9 mouse cellular contexts compared by ENCODE assay signal in the genomic region with DNA sequence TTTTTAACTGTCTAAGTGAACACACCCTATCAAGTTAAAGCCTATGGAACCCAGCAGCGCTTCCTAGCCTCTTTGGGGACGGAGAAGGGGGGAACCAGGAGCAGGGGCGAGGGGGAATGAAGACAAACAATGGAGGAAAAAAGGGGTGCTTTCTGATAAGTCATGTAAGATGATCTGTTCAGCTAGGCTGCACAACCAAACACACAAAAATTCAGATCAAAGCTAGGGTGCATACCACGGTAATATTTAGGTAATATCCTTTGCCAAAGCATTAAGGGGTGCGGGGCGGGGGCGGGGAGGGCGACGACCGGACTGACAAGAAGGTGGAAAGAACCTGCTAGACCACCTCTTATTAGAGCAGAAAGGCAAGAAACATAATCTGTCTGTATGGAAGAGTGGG. TPM values are rescaled to one million over a fixed set of nuclear protein-coding genes. Genes with fewer than 3 reads are reported as not detected.
DNase-seq lines count a peak whose midpoint lies in the region; ATAC-seq and TF ChIP-seq lines count a peak whose summit lies in the region.
"Had no signal": no experiment of that assay in that cellular context is flagged by ENCODE, and none has a peak within 500 bp of the region (broad histone marks: within the 10 kb centered on the region; RNA-seq: fewer than 3 reads in every experiment).

No protein-coding gene starts in this region.

- ATAC-seq in kidney, embryonic 16.5 days (ENCODE audit: low FRiP score, low TSS enrichment), result no peak
- ATAC-seq in embryonic facial prominence, embryonic 11.5 days (replicated peaks; ENCODE audit: insufficient number of reproducible peaks, low FRiP score, low TSS enrichment, low read depth), result no peak
- ATAC-seq in intestine, postnatal 0 days, result no peak
- no peak for ATAC-seq in neural tube, embryonic 13.5 days (ENCODE audit: low read depth)

- H3K9ac ChIP-seq in kidney, embryonic 16.5 days (replicated peaks; ENCODE audit: low read length), result peak overlapping the region; percentile 95
- no peak overlapping the region; the same call in 1 of the 2 replicates for H3K9ac ChIP-seq in embryonic facial prominence, embryonic 11.5 days (replicated peaks; ENCODE audit: low read length)
- H3K9ac ChIP-seq in intestine, postnatal 0 days (ENCODE audit: low read depth, low read length), result 0 out of 2 replicates have a peak overlapping the region, but pooled peaks have one; percentile 79
- peak overlapping the region; percentile 99 for H3K9ac ChIP-seq in neural tube, embryonic 13.5 days

- no peak for DNase-seq in kidney, adult 9 months
- peak; percentile 17 for DNase-seq in embryonic facial prominence, embryonic 11.5 days (ENCODE audit: low spot score)
- DNase-seq in testis, postnatal 10 days (ENCODE audit: low spot score), result no peak
- DNase-seq in cerebellum, postnatal 14 days, result no peak
- DNase-seq in thymus, adult 18-20 months, result no peak
- DNase-seq: kidney, adult 2 months had no signal

- no peaks in the 10 kb centered on the region for H3K9me3 ChIP-seq in kidney, embryonic 16.5 days (ENCODE audit: low read length)
- no peaks in the 10 kb centered on the region for H3K9me3 ChIP-seq in embryonic facial prominence, embryonic 11.5 days (replicated peaks; ENCODE audit: control insufficient read depth, low read length)
- no peaks in the 10 kb centered on the region for H3K9me3 ChIP-seq in intestine, postnatal 0 days (ENCODE audit: control insufficient read depth)
- no peaks in the 10 kb centered on the region for H3K9me3 ChIP-seq in neural tube, embryonic 13.5 days

- H3K4me1 ChIP-seq in kidney, embryonic 16.5 days (ENCODE audit: insufficient read depth, low read length), result peaks cover 8% of the 10 kb centered on the region; the same call in 1 of the 2 replicates
- no peaks in the 10 kb centered on the region for H3K4me1 ChIP-seq in embryonic facial prominence, embryonic 11.5 days (ENCODE audit: control insufficient read depth, insufficient read depth, low read length)
- H3K4me1 ChIP-seq in intestine, postnatal 0 days (replicated peaks; ENCODE audit: control insufficient read depth, insufficient read depth, low read length), result peaks cover 3% of the 10 kb centered on the region; the same call in 1 of the 2 replicates
- peaks cover 36% of the 10 kb centered on the region for H3K4me1 ChIP-seq in neural tube, embryonic 13.5 days (replicated peaks)

- H3K36me3 ChIP-seq in kidney, embryonic 16.5 days (ENCODE audit: insufficient read depth, low read length), result no peaks in the 10 kb centered on the region
- no peaks in the 10 kb centered on the region for H3K36me3 ChIP-seq in embryonic facial prominence, embryonic 11.5 days (replicated peaks; ENCODE audit: control insufficient read depth, insufficient read depth, low read depth, low read length)
- no peaks in the 10 kb centered on the region for H3K36me3 ChIP-seq in intestine, postnatal 0 days (ENCODE audit: control insufficient read depth, insufficient read depth)
- no peaks in the 10 kb centered on the region for H3K36me3 ChIP-seq in neural tube, embryonic 13.5 days

- no peaks in the 10 kb centered on the region for H3K27me3 ChIP-seq in kidney, embryonic 16.5 days (ENCODE audit: insufficient read depth, low read length)
- H3K27me3 ChIP-seq in embryonic facial prominence, embryonic 11.5 days (ENCODE audit: control insufficient read depth, insufficient read depth, low read length), result no peaks in the 10 kb centered on the region
- H3K27me3 ChIP-seq in intestine, postnatal 0 days (replicated peaks; ENCODE audit: control insufficient read depth, insufficient read depth, low read length), result no peaks in the 10 kb centered on the region
- H3K27me3 ChIP-seq in neural tube, embryonic 13.5 days, result no peaks in the 10 kb centered on the region

- peak overlapping the region; percentile 95 for H3K4me3 ChIP-seq in kidney, embryonic 16.5 days (ENCODE audit: low read length)
- peak overlapping the region; percentile 88 for H3K4me3 ChIP-seq in embryonic facial prominence, embryonic 11.5 days (ENCODE audit: low read depth, low read length)
- peak overlapping the region; percentile 73 for H3K4me3 ChIP-seq in intestine, postnatal 0 days (ENCODE audit: low read depth, low read length)
- peak overlapping the region; percentile 96 for H3K4me3 ChIP-seq in neural tube, embryonic 13.5 days

- WGBS in kidney, embryonic 16.5 days, result 16% methylated on average over 10 of the region's 10 CpGs
- WGBS in embryonic facial prominence, embryonic 11.5 days, result 8% methylated on average over 10 of the region's 10 CpGs
- WGBS in intestine, postnatal 0 days, result 29% methylated on average over 10 of the region's 10 CpGs
- 12% methylated on average over 10 of the region's 10 CpGs for WGBS in neural tube, embryonic 13.5 days

- no peak for TF ChIP-seq CTCF in intestine, postnatal 0 days (IDR thresholded peaks at IDR 0.05; ENCODE audit: low read depth)

- H3K27ac ChIP-seq in kidney, embryonic 16.5 days (ENCODE audit: low read length), result no peak overlapping the region
- no peak overlapping the region for H3K27ac ChIP-seq in embryonic facial prominence, embryonic 11.5 days (replicated peaks; ENCODE audit: low read depth, low read length)
- no peak overlapping the region for H3K27ac ChIP-seq in intestine, postnatal 0 days (ENCODE audit: low read depth, low read length)
- peak overlapping the region; percentile 99 for H3K27ac ChIP-seq in neural tube, embryonic 13.5 days (replicated peaks)

- peak overlapping the region; percentile 93 for H3K4me2 ChIP-seq in kidney, embryonic 16.5 days (replicated peaks; ENCODE audit: low read depth, low read length)
- peak overlapping the region; percentile 66 for H3K4me2 ChIP-seq in embryonic facial prominence, embryonic 11.5 days (ENCODE audit: low read depth, low read length)
- peak overlapping the region; percentile 94 for H3K4me2 ChIP-seq in intestine, postnatal 0 days (replicated peaks; ENCODE audit: low read depth)
- peak overlapping the region; percentile 67 for H3K4me2 ChIP-seq in neural tube, embryonic 13.5 days

RNA-seq across cellular contexts. Expression of a gene that starts 1.2 kb away (rescaled TPM):
- polyA plus RNA-seq in kidney, embryonic 16.5 days (2015; fragmentation: Nextera tagmentation; extraction: Ambion mirVana), result 3.6 and 4.2 TPM in 2 replicates
- 7.7 and 8.2 TPM in 2 replicates for polyA plus RNA-seq in embryonic facial prominence, embryonic 11.5 days (2014; fragmentation: Nextera tagmentation; extraction: Ambion mirVana)
- 1.1 and 1.4 TPM in 2 replicates for polyA plus RNA-seq in intestine, postnatal 0 days (2015; fragmentation: Nextera tagmentation; extraction: Ambion mirVana)
- polyA plus RNA-seq in neural tube, embryonic 13.5 days (2015; fragmentation: Nextera tagmentation; extraction: Ambion mirVana), result 17.5 and 18.6 TPM in 2 replicates
